Mouse (Mus musculus) left cerebral cortex, adult 8-10 months (tissue): ENCODE results near the gene Vps11. TPM values are rescaled to one million over a fixed set of nuclear protein-coding genes. Genes with fewer than 3 reads are reported as not detected.
A peak's percentile ranks its signal among the peaks of the same experiment; 100 is the strongest.
"Not testable (repeated sequence)": the region's sequence is repeated elsewhere in the genome, so short reads cannot be mapped to it uniquely, and the experiment has no call there.

Source experiments
- DNase-seq, 2 experiments: peaks; one replicate each; pipeline ENCODE4 v3.0.0; 2022; ENCODE audit warnings: low spot score in 2 of 2
- total RNA-seq, 4 experiments: library from RNA; stranded (reverse); gene quantifications; 2 replicates each; pipeline ENCODE4 v1.2.4; 2022

Vps11 gene
- total RNA-seq, 4 experiments from 2014 or later = 61.9 to 66.7 (median 63.5) TPM

DNA sequence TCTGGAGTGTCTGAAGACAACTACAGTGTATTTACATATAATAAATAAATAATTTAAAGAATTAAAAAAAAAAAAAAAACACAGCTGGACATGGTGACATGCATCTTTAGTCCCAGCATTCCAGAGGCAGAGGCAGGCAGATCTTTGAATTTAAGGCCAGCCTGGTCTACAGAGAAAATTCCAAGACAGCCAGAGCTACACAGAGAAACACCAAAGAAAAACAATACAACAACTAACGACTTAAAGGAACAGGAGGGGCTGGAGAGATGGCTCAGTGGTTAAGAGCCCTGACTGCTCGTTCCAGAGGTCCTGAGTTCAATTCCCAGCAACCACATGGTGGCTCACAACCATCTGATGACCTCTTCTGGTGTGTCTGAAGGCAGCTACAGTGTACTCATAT is 15.9 kb upstream of the Vps11 start:
- DNase-seq = not testable (repeated sequence)

DNA sequence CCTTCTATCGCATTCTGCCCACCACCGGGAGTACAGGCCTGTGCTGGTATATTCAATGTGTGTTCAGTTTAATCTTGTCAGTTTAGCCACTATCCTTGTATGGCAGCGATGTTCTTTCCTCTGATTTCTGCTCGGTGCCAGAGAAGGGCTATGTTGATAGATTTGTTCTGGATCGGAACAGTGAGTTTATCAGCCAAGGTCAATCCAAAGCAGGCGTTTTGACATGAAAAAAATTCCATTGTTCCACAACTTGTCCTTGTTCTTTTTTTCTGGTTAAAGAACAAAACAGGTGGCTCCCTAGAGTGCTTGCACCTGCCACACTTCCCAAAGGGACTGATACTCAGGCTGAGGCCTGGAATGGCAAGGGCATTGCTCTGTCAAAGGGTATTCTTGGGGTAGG is 14.7 kb upstream of the Vps11 start:
- no peak for DNase-seq

DNA sequence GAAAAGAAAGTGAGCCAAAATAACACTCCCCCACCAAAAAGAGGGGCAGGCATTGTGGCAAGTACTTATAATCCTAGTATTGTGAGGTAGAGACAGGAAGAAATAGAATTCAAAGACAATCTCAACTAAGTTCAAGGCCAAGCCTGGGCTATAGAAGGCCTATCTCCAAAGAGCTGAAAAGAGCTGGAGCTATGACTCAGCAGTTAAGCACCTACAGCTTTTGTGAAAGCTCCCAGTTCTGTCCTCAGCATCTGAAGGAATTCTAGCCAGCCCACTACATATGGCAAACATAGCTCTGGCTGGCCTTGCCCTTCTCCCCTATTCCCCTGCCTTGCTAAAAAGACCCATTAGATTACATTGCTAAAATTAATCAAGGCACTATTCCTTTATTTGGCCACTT is 11.9 kb upstream of the Vps11 start:
- no peak for DNase-seq

DNA sequence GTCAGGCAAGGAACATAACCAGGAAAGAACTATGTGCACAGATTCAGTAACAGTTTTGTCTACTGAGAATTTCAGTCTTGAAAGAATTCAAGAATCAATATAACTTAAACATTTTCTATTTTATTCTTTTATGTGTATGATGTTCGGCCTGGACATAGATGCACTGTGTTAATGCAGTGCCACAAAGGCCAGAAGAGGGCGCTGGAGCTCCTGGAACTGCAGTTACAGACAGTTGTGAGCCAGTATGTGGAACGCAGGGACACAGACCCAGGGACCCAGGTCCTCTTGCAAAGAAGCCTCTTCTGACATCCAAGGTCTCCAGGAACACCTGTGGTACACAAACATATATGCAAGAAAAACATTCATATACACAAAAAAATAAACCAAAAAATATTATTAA is 3.0 kb upstream of the Vps11 start:
- DNase-seq = no peak

DNA sequence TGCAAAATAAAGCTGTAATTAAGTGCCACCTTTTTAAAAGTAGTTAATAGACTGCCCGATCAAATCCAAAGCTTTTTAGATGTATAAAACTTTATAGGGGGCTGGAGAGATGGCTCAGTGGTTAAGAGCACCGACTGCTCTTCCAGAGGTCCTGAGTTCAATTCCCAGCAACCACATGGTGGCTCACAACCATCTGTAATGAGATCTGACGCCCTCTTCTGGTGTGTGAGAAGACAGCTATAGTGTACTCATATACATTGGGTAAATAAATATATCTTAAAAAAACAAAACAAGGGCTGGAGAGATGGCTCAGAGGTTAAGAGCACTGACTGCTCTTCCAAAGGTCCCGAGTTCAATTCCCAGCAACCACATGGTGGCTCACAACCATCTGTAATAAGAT is 461 bp upstream of the Vps11 start:
- not testable (repeated sequence) for DNase-seq

DNA sequence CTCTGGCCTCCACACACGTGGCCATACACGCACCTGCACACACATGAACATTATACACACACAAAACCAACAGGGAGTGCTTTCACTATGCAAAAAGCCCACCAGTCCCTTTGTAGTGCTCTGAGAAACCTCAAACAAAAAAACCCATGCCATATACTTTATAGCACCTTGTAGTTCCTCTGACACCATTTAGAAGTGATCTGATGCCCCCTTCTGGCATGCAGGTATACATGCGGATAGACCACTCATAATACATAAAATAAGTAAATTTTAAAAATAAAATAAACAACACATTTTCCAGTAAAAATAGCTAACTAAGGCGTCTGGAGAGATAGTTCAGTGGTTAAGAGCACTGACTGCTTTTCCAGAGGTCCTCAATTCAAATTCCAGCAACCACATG is 4.3 kb downstream of the Vps11 start:
- no peak for DNase-seq

DNA sequence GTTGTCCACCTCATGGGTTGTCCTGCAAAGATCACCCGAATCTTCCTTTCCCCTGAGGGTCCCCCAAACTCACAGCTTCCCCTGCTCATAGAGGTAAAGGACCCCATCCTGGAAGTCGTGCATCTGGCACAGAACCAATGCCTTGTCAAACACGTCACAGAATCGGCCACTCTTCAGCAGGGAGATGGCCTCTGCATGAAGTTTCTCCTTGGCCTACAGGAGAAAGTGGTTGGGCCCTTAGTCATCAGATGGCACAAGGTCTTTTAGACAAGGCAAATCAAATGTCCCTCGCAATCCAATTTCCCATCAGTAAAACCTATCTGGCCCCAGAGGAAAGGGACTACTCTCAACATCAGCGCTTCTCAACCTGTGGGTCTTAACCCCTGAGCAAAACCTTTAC is 8.3 kb downstream of the Vps11 start:
- no peak for DNase-seq

DNA sequence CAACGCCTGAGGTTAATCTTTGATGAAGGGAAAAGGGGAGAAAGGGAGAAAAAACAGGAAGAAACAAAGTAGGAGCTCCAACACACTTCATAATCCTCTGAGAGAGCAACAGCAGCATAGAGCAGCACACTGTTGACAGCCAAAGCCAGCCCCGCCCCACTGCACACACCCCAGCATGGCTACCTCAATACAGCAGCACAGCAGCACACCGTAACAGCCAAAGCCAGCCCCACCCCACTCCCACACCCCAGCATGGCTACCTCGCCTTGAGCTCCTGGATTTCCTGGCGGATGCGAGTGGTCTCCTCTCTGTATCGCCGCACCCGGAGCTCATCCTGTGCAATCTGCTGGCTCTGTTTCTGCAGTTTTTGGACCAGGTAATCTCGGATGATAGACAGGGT is 9.1 kb downstream of the Vps11 start:
- no peak for DNase-seq

DNA sequence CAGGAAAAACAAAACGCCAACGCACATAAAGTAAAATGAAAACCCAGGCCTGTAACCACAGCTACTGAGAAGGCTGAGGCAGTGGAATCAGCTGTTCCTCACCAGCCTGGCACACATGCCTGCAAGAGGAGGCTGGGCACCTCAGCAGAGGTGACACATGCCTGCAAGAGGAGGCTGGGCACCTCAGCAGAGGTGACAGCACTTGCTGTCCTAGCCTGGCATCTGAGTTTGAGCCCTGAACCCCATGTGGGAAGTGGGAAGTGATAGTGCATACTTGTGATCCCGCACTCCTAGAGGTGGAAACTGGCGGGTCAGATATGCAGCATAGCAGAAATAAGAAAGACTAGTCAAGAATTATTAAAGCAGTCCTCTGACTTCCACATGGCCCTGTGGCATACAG is 10.1 kb downstream of the Vps11 start:
- DNase-seq = no peak

DNA sequence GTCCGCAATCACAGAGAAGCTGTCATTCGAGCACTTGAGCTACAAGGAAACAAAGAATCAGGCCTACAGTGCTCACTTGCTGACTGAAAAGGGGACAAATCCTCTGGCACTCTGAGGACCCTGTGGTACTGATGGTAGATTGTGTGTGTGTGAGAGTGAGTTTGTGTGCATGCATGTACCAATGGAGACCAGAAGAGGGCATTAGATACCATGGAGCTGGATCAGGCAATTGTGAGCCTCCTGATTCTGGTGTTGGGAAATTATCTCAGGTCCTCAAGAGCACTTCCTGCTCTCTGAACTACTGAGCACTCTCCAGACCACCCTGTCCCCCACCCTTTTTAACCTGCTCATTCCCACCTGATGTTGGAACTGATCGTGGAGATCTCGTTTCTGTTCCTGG is 12.9 kb downstream of the Vps11 start:
- DNase-seq = no peak

DNA sequence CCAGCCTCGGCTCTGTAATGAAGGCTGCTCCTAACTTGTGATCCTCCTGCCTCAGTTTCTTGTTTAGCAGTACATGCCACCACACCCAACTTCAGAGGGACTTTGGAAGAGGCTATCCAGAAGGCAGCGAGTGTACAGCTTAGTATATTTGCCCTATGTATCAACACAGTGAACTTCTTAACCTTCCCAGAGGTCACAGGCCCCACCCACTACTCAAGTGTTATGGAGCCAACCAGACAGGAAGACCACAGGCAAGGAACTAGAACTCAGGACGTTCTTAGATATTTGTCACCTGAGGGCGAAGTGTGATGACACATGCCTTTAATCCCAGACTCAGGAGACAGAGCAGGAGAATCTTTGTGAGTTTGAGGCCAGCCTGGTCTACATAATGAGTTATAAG is 13.8 kb downstream of the Vps11 start:
- no peak for DNase-seq

DNA sequence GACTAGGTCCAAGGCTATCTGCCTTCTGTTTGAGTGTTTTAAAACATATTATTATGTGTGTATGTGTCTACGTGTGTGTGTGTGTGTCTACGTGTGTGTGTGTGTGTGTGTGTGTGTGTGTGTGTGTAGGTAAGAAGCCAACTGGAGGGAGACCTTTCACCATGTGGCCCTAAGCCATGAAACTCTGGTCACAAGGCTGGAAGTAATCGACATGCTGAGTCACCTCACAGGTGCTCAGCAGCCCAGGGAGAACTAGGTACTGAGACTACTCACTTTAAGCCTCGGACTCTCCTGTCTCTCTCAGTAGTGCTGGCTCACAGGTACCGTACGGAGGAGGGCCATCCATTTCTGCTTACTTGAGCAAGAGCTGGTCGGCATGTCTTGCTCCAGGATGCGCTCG is 14.3 kb downstream of the Vps11 start:
- no peak for DNase-seq

DNA sequence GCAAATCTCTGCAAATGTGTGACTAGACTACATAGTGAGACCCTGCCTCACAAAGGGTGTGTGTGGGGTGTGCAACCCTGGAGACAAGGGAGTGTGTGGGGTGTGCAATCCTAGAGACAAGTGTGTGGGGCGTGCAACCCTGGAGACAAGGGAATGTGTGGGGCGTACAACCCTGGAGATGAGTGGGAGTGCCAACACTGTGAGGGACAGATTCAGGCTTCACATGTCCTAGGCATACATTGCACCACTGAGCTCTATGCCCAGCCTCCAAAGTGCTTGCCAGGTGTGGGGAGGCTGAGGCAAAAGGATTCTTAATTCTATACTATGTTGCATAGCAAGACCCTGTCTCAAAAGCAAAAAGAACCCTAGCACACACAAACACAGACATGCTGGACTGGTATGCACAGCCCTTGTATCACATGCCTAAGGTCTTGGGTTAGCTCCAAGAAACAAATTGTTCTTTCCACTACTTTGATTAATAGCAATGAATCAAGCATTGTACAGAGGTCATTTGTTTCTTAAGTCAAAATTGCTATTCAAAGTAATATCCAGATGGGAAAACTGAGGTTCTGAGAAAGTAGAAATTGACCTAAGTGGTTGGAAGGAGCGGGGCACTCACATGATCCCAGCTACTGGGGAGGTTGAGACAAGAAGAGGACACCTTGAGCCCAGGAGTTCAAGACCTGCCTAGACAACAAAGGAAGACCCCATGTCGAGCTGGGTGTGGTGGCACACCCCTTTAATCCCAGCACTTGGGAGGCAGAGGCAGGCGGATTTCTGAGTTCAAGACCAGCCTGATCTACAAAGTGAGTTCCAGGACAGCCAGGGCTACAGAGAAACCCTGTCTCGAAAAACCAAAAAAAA is 15.7 kb downstream of the Vps11 start:
- DNase-seq = peak in 1 of 2 experiments; percentile 50

DNA sequence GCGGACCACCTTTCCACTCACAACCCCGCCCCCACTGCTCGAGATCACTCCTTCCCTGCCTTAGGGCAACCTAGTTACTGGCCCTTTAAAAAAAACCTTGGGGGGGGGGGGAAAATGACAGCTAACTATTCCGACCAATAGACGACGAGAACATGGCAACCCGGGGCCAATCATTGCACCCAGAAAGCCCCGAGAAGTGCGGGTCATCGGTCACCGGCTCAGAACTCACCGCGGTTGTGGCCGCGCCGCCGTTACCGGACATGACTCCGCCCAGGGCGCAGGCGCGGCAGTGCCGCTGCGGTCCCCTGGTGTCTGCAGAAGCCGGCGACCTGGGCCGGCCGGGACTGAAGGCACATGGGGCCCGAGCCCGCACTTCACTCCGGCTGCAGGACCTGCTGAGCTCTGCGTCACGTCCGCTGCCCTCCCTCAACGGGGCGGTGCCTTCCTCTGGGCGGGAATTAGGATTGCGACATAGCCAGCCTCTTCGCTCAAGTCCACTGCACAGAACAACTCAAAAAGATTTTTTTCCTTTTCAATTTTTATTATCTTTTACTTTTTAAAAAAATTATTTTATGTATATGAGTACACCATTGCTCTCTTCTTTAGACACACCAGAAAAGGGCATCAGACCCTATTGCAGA is 17.6 kb downstream of the Vps11 start, which contains the start of gene Hmbs:
Gene Hmbs (minus strand): TSS at position 448 of the 641 bp plus-strand sequence.
- peak; percentile 67 to 83 for DNase-seq

DNA sequence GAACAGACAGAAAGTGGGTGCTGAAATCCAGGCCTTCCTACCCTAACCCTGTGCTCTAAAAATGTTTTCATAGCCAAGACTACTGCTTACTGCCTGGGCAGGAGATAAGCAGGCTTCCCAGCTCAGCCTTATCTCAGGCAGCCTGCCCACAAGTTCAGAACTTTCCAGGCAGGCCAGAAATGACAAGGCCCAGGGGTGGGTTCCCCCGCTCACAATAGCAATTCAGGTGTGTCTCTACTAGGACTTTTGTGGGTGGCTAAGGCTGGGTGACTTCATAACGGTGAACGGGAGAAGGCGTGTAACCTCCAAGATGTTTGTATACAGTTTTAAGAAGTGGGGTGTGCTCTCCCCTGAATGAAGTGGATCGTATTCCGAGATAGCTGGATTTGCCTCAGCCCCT is 18.2 kb downstream of the Vps11 start:
- DNase-seq = no peak

DNA sequence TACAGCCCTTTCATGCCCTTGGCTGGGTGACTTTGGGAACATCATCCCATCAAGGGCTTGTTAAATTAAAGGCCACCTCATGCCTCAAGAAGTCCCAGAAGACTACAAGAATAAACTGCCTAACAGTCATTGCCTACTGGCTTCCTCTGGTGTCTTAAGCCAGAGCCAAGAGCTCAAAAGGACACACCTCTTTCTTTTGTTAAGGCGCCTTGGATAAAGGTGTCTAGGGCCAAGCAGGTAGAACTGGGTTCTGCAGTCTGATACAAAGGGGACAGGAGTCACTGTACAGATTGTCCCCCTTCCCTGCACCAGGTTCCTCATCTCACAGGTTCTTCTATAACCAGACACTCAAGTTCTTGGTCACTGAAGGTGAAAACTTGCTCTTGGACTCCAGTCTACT is 18.9 kb downstream of the Vps11 start:
- no peak for DNase-seq

DNA sequence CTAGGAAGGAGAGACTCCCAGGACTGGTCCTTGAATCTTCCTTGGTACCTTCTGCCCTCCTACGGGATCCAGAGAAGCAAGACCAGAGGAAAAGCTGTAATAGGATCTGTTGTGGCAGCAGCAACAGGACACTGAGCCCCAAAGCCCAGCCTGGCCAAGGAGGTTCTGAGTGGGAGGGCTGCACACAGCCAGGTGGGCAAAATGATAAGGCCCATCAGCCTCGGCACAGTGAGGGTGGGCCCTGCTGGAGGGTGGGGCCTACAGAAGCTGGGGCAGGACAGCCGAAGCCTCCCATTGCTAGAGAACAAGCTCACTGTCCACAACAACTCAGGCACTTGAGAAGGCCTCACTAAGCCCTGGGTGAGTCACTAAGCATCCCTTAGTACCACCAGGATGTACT is 19.3 kb downstream of the Vps11 start:
- DNase-seq = no peak

DNA sequence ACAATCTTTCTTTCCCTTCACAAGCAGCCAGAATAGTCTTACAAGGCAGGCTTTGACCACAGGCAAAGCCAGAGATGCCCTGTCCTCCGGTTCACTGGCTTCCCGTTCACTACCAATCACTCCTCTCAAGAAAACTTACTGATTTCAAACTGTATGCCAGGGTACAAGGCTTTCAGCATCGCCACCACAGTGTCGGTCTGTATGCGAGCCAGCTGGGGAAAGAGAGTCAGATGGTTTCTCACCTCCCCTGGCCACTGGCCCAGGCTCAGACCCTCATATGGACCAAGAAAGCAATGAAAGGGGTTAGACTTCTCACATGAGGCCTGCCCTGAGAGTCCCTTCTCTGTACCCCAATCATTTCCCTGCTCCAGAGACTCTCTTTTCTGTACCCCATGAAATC is 20.0 kb downstream of the Vps11 start:
- no peak for DNase-seq

DNA sequence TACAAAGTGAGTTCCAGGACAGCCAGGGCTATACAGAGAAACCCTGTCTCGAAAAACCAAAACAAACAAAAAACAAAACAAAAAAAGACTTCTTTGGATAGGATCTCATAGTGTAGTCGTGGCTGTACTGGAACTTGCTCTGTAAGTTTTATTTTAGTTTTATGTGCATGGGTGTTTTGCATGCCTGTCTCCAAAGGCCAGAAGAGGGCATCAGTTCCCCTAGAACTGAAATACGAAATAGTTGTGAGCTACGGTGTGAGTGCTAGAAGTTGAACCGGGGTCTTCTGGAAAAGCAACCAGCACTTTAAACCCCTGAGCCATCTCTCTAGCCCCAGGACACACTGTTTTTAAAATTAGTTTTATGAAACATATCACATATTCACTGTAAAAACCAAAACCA is 22.9 kb downstream of the Vps11 start:
- DNase-seq = no peak

DNA sequence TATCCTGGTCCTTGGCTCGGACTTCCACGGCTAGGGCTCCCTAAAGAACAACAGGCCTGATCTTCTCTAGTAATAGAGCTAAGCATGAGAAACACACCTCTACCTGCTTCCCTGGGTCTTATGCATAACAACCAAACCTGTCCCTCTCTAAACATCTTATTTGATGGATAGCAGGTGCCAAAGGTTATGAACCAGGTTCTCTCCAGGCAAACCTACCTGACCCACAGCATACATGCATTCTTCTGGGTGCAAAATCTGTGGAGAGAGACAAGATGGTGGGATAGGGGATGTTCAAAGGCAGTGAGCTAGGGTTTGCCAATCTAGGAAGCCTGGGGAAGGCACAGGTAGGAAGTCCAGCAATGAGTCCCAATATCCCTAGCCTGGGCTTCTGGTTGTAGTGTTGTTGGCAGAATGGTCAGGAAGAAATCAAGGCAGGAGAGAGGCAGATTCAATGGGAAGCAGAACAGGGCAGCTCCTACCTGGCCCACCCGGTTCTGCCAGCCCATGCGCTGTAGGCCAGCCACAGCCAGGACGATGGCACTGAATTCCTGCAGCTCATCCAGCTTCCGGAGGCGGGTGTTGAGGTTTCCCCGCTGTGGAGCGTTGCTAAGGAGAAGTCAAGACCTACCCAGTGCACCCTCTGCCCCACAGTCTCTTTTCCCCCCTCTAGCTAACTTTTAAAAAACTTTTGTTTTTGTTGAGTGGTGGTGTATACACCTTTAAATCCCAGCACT is 23.9 kb downstream of the Vps11 start:
- no peak for DNase-seq

DNA sequence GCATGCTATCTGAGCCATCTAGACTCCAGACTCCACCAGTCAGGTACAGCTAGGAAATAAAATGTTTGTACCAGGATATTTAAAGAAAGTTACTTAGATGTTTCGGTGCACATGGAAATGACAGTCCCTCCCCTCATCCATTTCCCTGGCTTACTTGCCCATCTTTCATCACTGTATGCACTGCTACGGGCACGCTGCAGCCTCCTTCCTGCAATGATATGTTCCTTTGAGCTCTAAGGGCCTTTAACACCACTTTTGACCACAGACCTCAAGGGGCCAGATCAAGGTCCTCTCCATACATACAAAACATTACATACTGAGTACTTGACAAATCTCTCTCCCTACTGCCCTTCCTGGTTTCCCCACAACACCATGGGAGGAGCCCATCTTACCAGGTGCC is 24.5 kb downstream of the Vps11 start:
- DNase-seq = no peak

DNA sequence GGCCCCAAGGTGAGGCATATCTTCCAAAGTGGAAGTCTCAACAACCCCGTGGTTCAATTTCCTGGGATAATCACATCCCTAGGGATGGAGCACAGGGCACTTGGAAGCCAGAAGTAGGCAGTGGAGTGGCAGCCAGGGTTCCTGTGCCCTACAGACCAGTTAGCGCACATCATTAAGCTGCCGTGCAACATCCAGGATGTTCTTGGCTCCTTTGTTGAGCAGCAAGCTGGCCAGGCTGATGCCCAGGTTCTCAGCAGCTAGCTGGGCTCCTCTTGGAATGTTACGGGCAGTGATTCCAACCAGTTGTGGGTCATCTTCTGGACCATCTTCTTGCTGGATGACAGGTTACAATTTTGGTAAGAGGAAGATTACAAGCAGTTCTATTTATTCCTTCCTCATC is 25.0 kb downstream of the Vps11 start:
- DNase-seq = not testable (repeated sequence)

DNA sequence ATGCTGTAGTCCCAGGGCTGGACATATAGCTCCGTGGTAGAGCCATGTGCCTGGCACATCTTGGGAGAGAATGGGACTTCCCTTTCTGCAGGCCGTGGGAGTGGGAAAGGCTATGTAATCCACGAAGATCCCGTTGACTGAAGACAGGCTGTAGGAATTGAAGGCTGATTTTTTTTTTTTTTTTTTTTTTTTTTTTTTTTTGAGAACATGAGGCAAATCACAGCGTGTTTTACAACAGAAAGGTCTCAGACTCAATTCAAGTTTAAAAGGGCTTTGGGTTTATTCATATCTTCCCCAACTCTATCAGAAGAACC is 25.4 kb downstream of the Vps11 start:
- DNase-seq = no peak
